Mouse (Mus musculus): ENCODE measurements around the gene Mknk1. TPM values are rescaled to one million over a fixed set of nuclear protein-coding genes. Genes with fewer than 3 reads are reported as not detected.

Mknk1 gene
- polyA plus RNA-seq, 1 experiment from 2014 or later = 12.8 TPM

GRCm38 (mm10) chr4:115902816-115903215, 63.8 kb downstream of the Mknk1 start:
- Histone ChIP-seq H3K4me1 (replicated peaks; ENCODE audit: control insufficient read depth, insufficient read depth, low read length) (no peaks in the 10 kb centered on the region), H3K4me3 (ENCODE audit: low read depth, low read length) (no peak overlapping the region), H3K27me3 (replicated peaks; ENCODE audit: control insufficient read depth, insufficient read depth, low read length) (peaks cover 31% of the 10 kb centered on the region), H3K4me2 (replicated peaks; ENCODE audit: low read depth) (no peak overlapping the region), H3K9ac (ENCODE audit: low read depth, low read length) (no peak overlapping the region), H3K27ac (ENCODE audit: low read depth, low read length) (no peak overlapping the region), H3K9me3 (ENCODE audit: control insufficient read depth) (no peaks in the 10 kb centered on the region), H3K36me3 (ENCODE audit: control insufficient read depth, insufficient read depth) (no peaks in the 10 kb centered on the region)
- 19% methylated on average over 5 of the region's 5 CpGs for WGBS
- peak; percentile 89 for TF ChIP-seq CTCF (IDR thresholded peaks at IDR 0.05; ENCODE audit: low read depth)
- ATAC-seq = no peak

DNA sequence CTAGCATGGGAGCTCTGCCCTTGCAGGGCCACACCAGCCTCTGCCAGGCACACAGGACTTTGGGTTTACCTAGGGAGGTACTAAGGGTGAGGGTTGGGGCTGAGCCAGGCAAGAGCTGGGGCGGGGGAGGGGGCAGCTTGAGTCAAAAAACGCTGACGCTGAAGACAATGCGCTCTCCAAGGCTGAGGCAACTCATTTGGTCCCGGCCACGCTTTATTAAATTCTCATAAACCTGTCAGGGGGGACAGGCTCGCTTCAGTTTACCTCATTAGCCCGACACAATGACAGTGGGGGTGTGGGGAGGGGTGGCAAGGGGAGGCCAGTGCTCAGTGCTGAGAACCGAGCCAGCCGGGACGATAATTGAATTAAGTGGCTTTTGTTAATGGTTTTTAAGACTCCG, 65.4 kb downstream of the Mknk1 start:
- no peak overlapping the region for H3K4me2 ChIP-seq (replicated peaks; ENCODE audit: low read depth)
- 34% methylated on average over 12 of the region's 12 CpGs for WGBS
- no peaks in the 10 kb centered on the region for H3K36me3 ChIP-seq (ENCODE audit: control insufficient read depth, insufficient read depth)
- H3K4me3 ChIP-seq (ENCODE audit: low read depth, low read length) = no peak overlapping the region
- no peak for ATAC-seq
- no peak for TF ChIP-seq CTCF (IDR thresholded peaks at IDR 0.05; ENCODE audit: low read depth)
- no peaks in the 10 kb centered on the region for H3K4me1 ChIP-seq (replicated peaks; ENCODE audit: control insufficient read depth, insufficient read depth, low read length)
- H3K9me3 ChIP-seq (ENCODE audit: control insufficient read depth) = no peaks in the 10 kb centered on the region
- H3K27ac ChIP-seq (ENCODE audit: low read depth, low read length) = no peak overlapping the region
- peaks cover 20% of the 10 kb centered on the region for H3K27me3 ChIP-seq (replicated peaks; ENCODE audit: control insufficient read depth, insufficient read depth, low read length)
- H3K9ac ChIP-seq (ENCODE audit: low read depth, low read length) = no peak overlapping the region

- peaks cover 11% of the 10 kb centered on the region for H3K27me3 ChIP-seq (replicated peaks; ENCODE audit: control insufficient read depth, insufficient read depth, low read length)
These were observed 66.7 kb downstream of the Mknk1 start for GRCm38 (mm10) chr4:115905701-115906100.

GRCm38 (mm10) chr4:115906791-115907190, 67.8 kb downstream of the Mknk1 start:
- WGBS = 85% methylated on average over 3 of the region's 3 CpGs
- Histone ChIP-seq H3K4me3 (ENCODE audit: low read depth, low read length) (no peak overlapping the region), H3K4me2 (replicated peaks; ENCODE audit: low read depth) (no peak overlapping the region), H3K9me3 (ENCODE audit: control insufficient read depth) (no peaks in the 10 kb centered on the region), H3K4me1 (replicated peaks; ENCODE audit: control insufficient read depth, insufficient read depth, low read length) (no peaks in the 10 kb centered on the region), H3K36me3 (ENCODE audit: control insufficient read depth, insufficient read depth) (no peaks in the 10 kb centered on the region; the same call in 1 of the 2 replicates), H3K27me3 (replicated peaks; ENCODE audit: control insufficient read depth, insufficient read depth, low read length) (peaks cover 6% of the 10 kb centered on the region; the same call in 1 of the 2 replicates), H3K9ac (ENCODE audit: low read depth, low read length) (no peak overlapping the region), H3K27ac (ENCODE audit: low read depth, low read length) (no peak overlapping the region)
- ATAC-seq = no peak
- TF ChIP-seq CTCF (IDR thresholded peaks at IDR 0.05; ENCODE audit: low read depth) = no peak

More at GRCm38 (mm10) chr4:115905701-115906100, 66.7 kb downstream of the Mknk1 start:
- no peak for ATAC-seq
- H3K9ac ChIP-seq (ENCODE audit: low read depth, low read length) = no peak overlapping the region
- H3K9me3 ChIP-seq (ENCODE audit: control insufficient read depth) = no peaks in the 10 kb centered on the region
- H3K4me2 ChIP-seq (replicated peaks; ENCODE audit: low read depth) = no peak overlapping the region
- H3K27ac ChIP-seq (ENCODE audit: low read depth, low read length) = no peak overlapping the region
- no peaks in the 10 kb centered on the region for H3K36me3 ChIP-seq (ENCODE audit: control insufficient read depth, insufficient read depth)
- no peak for TF ChIP-seq CTCF (IDR thresholded peaks at IDR 0.05; ENCODE audit: low read depth)
- no peak overlapping the region for H3K4me3 ChIP-seq (ENCODE audit: low read depth, low read length)
- no peaks in the 10 kb centered on the region for H3K4me1 ChIP-seq (replicated peaks; ENCODE audit: control insufficient read depth, insufficient read depth, low read length)
- 29% methylated on average over 7 of the region's 7 CpGs for WGBS

DNA sequence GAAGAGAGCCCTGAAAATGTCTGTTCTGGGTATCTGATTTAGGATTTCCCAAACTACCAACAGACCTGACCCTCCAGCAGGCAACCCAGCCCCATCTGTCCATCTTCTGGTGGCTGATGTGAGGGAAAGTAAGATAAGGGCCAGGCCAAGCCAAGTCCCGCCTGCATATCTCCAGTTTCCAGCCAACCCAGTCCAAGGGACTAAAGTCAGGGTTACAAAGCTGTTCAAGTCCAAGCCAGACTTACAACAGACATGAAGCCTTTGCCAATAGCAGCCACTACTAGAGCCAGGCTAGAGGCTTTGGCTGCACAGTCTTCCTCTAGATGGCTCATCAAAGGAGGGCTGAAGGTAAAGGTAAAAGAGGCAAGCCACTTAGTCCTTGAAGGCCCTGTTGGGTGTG, 69.0 kb downstream of the Mknk1 start:
- 67% methylated on average over 1 of the region's 1 CpGs for WGBS
- H3K27me3 ChIP-seq (replicated peaks; ENCODE audit: control insufficient read depth, insufficient read depth, low read length) = peaks cover 6% of the 10 kb centered on the region; the same call in 1 of the 2 replicates
- no peak for TF ChIP-seq CTCF (IDR thresholded peaks at IDR 0.05; ENCODE audit: low read depth)

GRCm38 (mm10) chr4:115908641-115909040, 69.6 kb downstream of the Mknk1 start:
- Histone ChIP-seq H3K27ac (ENCODE audit: low read depth, low read length) (no peak overlapping the region), H3K9ac (ENCODE audit: low read depth, low read length) (no peak overlapping the region), H3K27me3 (replicated peaks; ENCODE audit: control insufficient read depth, insufficient read depth, low read length) (peaks cover 6% of the 10 kb centered on the region; the same call in 1 of the 2 replicates), H3K36me3 (ENCODE audit: control insufficient read depth, insufficient read depth) (no peaks in the 10 kb centered on the region; the same call in 1 of the 2 replicates), H3K4me2 (replicated peaks; ENCODE audit: low read depth) (no peak overlapping the region), H3K9me3 (ENCODE audit: control insufficient read depth) (no peaks in the 10 kb centered on the region), H3K4me3 (ENCODE audit: low read depth, low read length) (no peak overlapping the region), H3K4me1 (replicated peaks; ENCODE audit: control insufficient read depth, insufficient read depth, low read length) (no peaks in the 10 kb centered on the region)
- 29% methylated on average over 7 of the region's 7 CpGs for WGBS
- no peak for ATAC-seq
- no peak for TF ChIP-seq CTCF (IDR thresholded peaks at IDR 0.05; ENCODE audit: low read depth)

More for the DNA sequence above, 69.0 kb downstream of the Mknk1 start:
- Histone ChIP-seq H3K4me3 (ENCODE audit: low read depth, low read length) (no peak overlapping the region), H3K9ac (ENCODE audit: low read depth, low read length) (no peak overlapping the region), H3K4me2 (replicated peaks; ENCODE audit: low read depth) (no peak overlapping the region), H3K9me3 (ENCODE audit: control insufficient read depth) (no peaks in the 10 kb centered on the region), H3K4me1 (replicated peaks; ENCODE audit: control insufficient read depth, insufficient read depth, low read length) (no peaks in the 10 kb centered on the region), H3K27ac (ENCODE audit: low read depth, low read length) (no peak overlapping the region), H3K36me3 (ENCODE audit: control insufficient read depth, insufficient read depth) (no peaks in the 10 kb centered on the region; the same call in 1 of the 2 replicates)
- ATAC-seq = no peak

DNA sequence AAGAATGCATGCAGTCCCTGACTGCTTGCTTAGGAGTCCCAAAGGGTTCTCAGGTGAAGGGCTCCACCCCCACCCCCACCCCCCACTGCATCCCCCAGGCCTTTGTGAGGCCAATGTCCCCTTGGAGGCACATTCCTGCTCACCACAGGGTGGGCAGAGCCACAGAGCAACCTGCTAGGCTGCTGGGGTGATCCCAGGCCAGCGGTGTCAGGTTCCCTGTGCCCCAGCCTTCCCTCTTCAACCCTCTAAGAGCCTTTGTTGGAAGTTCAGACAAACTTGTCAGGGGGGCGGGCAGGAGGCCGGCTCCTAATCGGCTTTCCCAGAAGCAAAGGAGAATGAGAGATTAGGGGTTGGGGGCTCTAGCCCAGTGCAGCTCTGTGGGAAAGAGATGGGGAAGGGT, 72.6 kb downstream of the Mknk1 start:
- Histone ChIP-seq H3K9me3 (ENCODE audit: control insufficient read depth) (no peaks in the 10 kb centered on the region), H3K27me3 (replicated peaks; ENCODE audit: control insufficient read depth, insufficient read depth, low read length) (peaks cover 6% of the 10 kb centered on the region; the same call in 1 of the 2 replicates), H3K36me3 (ENCODE audit: control insufficient read depth, insufficient read depth) (no peaks in the 10 kb centered on the region; the same call in 1 of the 2 replicates), H3K4me3 (ENCODE audit: low read depth, low read length) (no peak overlapping the region), H3K4me1 (replicated peaks; ENCODE audit: control insufficient read depth, insufficient read depth, low read length) (no peaks in the 10 kb centered on the region), H3K4me2 (replicated peaks; ENCODE audit: low read depth) (no peak overlapping the region), H3K9ac (ENCODE audit: low read depth, low read length) (no peak overlapping the region), H3K27ac (ENCODE audit: low read depth, low read length) (no peak overlapping the region)
- ATAC-seq = no peak
- no peak for TF ChIP-seq CTCF (IDR thresholded peaks at IDR 0.05; ENCODE audit: low read depth)
- WGBS = 15% methylated on average over 4 of the region's 4 CpGs

Data from intestine, postnatal 0 days (tissue).